8 mouse cellular contexts compared by ENCODE assay signal in the genomic region with DNA sequence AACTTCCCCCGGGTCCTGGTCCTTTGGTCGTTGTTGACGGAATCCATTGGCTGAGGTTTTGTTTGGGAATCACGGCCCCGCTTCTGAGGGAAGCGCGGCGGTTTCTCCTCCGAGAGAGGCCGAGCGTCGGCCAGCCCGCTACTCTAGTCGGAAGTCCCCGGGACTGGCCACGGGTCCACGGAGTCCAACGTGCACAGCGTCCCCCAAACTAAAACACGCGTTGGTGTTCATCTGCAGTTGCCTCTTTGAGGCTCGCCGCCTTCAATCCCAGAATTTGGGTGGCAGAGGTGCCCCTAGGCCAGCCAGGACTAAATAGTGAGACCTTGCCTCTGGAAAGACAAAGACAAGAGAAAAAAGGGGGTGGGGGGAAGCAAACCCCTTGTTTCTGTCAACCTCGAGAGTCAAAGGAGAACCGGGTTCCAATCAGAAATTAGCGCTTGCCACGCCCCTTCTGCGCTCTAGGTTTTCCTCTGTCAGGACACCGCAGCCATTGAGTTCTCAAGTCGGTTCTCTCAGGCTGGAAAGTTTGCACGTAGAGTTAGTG. TPM values are rescaled to one million over a fixed set of nuclear protein-coding genes. Genes with fewer than 3 reads are reported as not detected.
DNase-seq lines count a peak whose midpoint lies in the region; ATAC-seq and TF ChIP-seq lines count a peak whose summit lies in the region.

No protein-coding gene starts in this region.

- H3K4me2 ChIP-seq in forebrain, postnatal 0 days (ENCODE audit: low read depth): peak overlapping the region; percentile 75
- peak overlapping the region; percentile 70 for H3K4me2 ChIP-seq in limb, embryonic 11.5 days (ENCODE audit: low read depth, severe bottlenecking)
- peak overlapping the region; percentile 95 for H3K4me2 ChIP-seq in midbrain, embryonic 13.5 days (replicated peaks)

- H3K36me3 ChIP-seq in forebrain, postnatal 0 days (ENCODE audit: insufficient read depth): 0 out of 2 replicates have a peak, but pooled peaks cover 4% of the 10 kb centered on the region
- H3K36me3 ChIP-seq in limb, embryonic 11.5 days (ENCODE audit: control insufficient read depth, insufficient read depth, low read length): no peaks in the 10 kb centered on the region
- H3K36me3 ChIP-seq in midbrain, embryonic 13.5 days: peaks cover 4% of the 10 kb centered on the region; the same call in 1 of the 2 replicates

- peak overlapping the region; percentile 54; the same call in 1 of the 2 replicates for H3K27ac ChIP-seq in forebrain, postnatal 0 days (ENCODE audit: low read depth, low read length)
- no peak overlapping the region for H3K27ac ChIP-seq in limb, embryonic 11.5 days (replicated peaks; ENCODE audit: low read depth, low read length)
- H3K27ac ChIP-seq in midbrain, embryonic 13.5 days: peak overlapping the region; percentile 69

- TF ChIP-seq CTCF in forebrain, postnatal 0 days (IDR thresholded peaks at IDR 0.05; ENCODE audit: low read depth): no peak

- ATAC-seq in forebrain, postnatal 0 days: peak; percentile 26
- ATAC-seq in limb, embryonic 11.5 days (ENCODE audit: insufficient number of reproducible peaks, low FRiP score, low TSS enrichment, low read depth): peak; percentile 61; the same call in 1 of the 2 replicates
- ATAC-seq in midbrain, embryonic 13.5 days: peak; percentile 62

- WGBS in forebrain, postnatal 0 days: under 1% methylated on average over 31 of the region's 31 CpGs
- WGBS in limb, embryonic 11.5 days: under 1% methylated on average over 31 of the region's 31 CpGs
- under 1% methylated on average over 31 of the region's 31 CpGs for WGBS in midbrain, embryonic 13.5 days

- H3K4me3 ChIP-seq in forebrain, postnatal 0 days (ENCODE audit: low read depth, low read length): peak overlapping the region; percentile 79
- peak overlapping the region; percentile 90 for H3K4me3 ChIP-seq in limb, embryonic 11.5 days (ENCODE audit: low read depth, low read length)
- H3K4me3 ChIP-seq in midbrain, embryonic 13.5 days (replicated peaks): peak overlapping the region; percentile 96

- H3K27me3 ChIP-seq in forebrain, postnatal 0 days (ENCODE audit: insufficient read depth, low read length): no peaks in the 10 kb centered on the region
- H3K27me3 ChIP-seq in limb, embryonic 11.5 days (ENCODE audit: control insufficient read depth, insufficient read depth, low read length): no peaks in the 10 kb centered on the region
- no peaks in the 10 kb centered on the region for H3K27me3 ChIP-seq in midbrain, embryonic 13.5 days

- H3K9ac ChIP-seq in forebrain, postnatal 0 days: peak overlapping the region; percentile 71
- peak overlapping the region; percentile 66 for H3K9ac ChIP-seq in limb, embryonic 11.5 days (ENCODE audit: low read length)
- peak overlapping the region; percentile 87 for H3K9ac ChIP-seq in midbrain, embryonic 13.5 days (replicated peaks)

- no peaks in the 10 kb centered on the region for H3K9me3 ChIP-seq in forebrain, postnatal 0 days (ENCODE audit: low read length)
- H3K9me3 ChIP-seq in limb, embryonic 11.5 days (ENCODE audit: control insufficient read depth, low read length): no peaks in the 10 kb centered on the region
- H3K9me3 ChIP-seq in midbrain, embryonic 13.5 days: no peaks in the 10 kb centered on the region

- peaks cover 6% of the 10 kb centered on the region; the same call in 1 of the 2 replicates for H3K4me1 ChIP-seq in forebrain, postnatal 0 days (ENCODE audit: insufficient read depth)
- H3K4me1 ChIP-seq in limb, embryonic 11.5 days (ENCODE audit: control insufficient read depth, insufficient read depth, low read length): no peaks in the 10 kb centered on the region
- peaks cover 7% of the 10 kb centered on the region for H3K4me1 ChIP-seq in midbrain, embryonic 13.5 days (replicated peaks)

- DNase-seq in left cerebral cortex, postnatal 4 days: peak; percentile 13
- DNase-seq in left cerebral cortex, postnatal 14 days (ENCODE audit: low spot score in 2 of 2): no peak
- peak; percentile 32 for DNase-seq in brain, adult 2 months (ENCODE audit: low read depth, low spot score)
- peak; percentile 40 for DNase-seq in forebrain, postnatal 0 days
- DNase-seq in limb, embryonic 11.5 days (ENCODE audit: low spot score): peak; percentile 73
- peak; percentile 40 for DNase-seq in yolk sac, embryonic 10.5 days (ENCODE audit: low spot score)
- DNase-seq in left cerebral cortex, adult 9 months (ENCODE audit: low spot score in 2 of 2): no peak

- intact Hi-C loops in left cerebral cortex, postnatal 4 days (cut with DNase I): no loop called here
- intact Hi-C loops in left cerebral cortex, postnatal 14 days (cut with DNase I): loop anchor here (10.0 kb wide), 1 partner anchor 143 kb away; no protein-coding TSS in a partner anchor

RNA-seq across cellular contexts. Expression of gene Atr, which starts 0.7 kb away (rescaled TPM):
- 10 to 100 TPM; 19.0 to 19.3 TPM for total RNA-seq in left cerebral cortex, postnatal 4 days (2021)
- total RNA-seq in left cerebral cortex, postnatal 14 days (2021): 10 to 100 TPM; 11.0 to 11.5 TPM
- total RNA-seq in forebrain, postnatal 0 days (2014; rRNA removed): 21.5 and 25.9 TPM in 2 replicates
- 2.6 and 4.9 TPM in 2 replicates for polyA plus RNA-seq in forebrain, postnatal 0 days (2015; fragmentation: Nextera tagmentation; extraction: Ambion mirVana)
- 20.7 and 26.2 TPM in 2 replicates for polyA plus RNA-seq in limb, embryonic 11.5 days (2014; fragmentation: Nextera tagmentation; extraction: Ambion mirVana)
- polyA plus RNA-seq in midbrain, embryonic 13.5 days (2015; fragmentation: Nextera tagmentation; extraction: Ambion mirVana): 16.2 and 17.8 TPM in 2 replicates

RNA-seq across cellular contexts. Expression of gene Pls1, which starts 13.0 kb away (rescaled TPM):
- total RNA-seq in left cerebral cortex, postnatal 4 days (2021): 1 to 10 TPM; 2.9 to 3.4 TPM
- total RNA-seq in left cerebral cortex, postnatal 14 days (2021): 1 to 10 TPM; 4.3 to 4.6 TPM
- total RNA-seq in forebrain, postnatal 0 days (2014; rRNA removed): 1.3 and 1.8 TPM in 2 replicates
- polyA plus RNA-seq in forebrain, postnatal 0 days (2015; fragmentation: Nextera tagmentation; extraction: Ambion mirVana): 2.8 and 2.9 TPM in 2 replicates
- 4.3 and 4.4 TPM in 2 replicates for polyA plus RNA-seq in limb, embryonic 11.5 days (2014; fragmentation: Nextera tagmentation; extraction: Ambion mirVana)
- 2.5 and 2.8 TPM in 2 replicates for polyA plus RNA-seq in midbrain, embryonic 13.5 days (2015; fragmentation: Nextera tagmentation; extraction: Ambion mirVana)

Comparison
In these comparisons a context has a peak if more than half of its experiments do, and no peak if none do; other contexts are left out.
1. DNase-seq: peak in left cerebral cortex, postnatal 4 days (single experiment), brain, adult 2 months (single experiment), forebrain, postnatal 0 days (single experiment), limb, embryonic 11.5 days (single experiment) and yolk sac, embryonic 10.5 days (single experiment); none in left cerebral cortex, postnatal 14 days (0 of 2) and left cerebral cortex, adult 9 months (0 of 2).
2. Peak in every context shown above with its lines, with median percentiles within 50 percentile points of each other: ATAC-seq, H3K4me2 ChIP-seq, H3K4me3 ChIP-seq and H3K9ac ChIP-seq.